Mouse (Mus musculus) spleen, adult 18-20 months (tissue): ENCODE results near the gene Srf.
A peak's percentile ranks its signal among the peaks of the same experiment; 100 is the strongest.
"Not testable (repeated sequence)": the region's sequence is repeated elsewhere in the genome, so short reads cannot be mapped to it uniquely, and the experiment has no call there.

ENCODE experiments used
- DNase-seq, 2 experiments: peaks; one replicate each; pipeline ENCODE4 v3.0.0; 2022; ENCODE audit warnings: mixed read lengths in 2 of 2

The Srf gene

DNA sequence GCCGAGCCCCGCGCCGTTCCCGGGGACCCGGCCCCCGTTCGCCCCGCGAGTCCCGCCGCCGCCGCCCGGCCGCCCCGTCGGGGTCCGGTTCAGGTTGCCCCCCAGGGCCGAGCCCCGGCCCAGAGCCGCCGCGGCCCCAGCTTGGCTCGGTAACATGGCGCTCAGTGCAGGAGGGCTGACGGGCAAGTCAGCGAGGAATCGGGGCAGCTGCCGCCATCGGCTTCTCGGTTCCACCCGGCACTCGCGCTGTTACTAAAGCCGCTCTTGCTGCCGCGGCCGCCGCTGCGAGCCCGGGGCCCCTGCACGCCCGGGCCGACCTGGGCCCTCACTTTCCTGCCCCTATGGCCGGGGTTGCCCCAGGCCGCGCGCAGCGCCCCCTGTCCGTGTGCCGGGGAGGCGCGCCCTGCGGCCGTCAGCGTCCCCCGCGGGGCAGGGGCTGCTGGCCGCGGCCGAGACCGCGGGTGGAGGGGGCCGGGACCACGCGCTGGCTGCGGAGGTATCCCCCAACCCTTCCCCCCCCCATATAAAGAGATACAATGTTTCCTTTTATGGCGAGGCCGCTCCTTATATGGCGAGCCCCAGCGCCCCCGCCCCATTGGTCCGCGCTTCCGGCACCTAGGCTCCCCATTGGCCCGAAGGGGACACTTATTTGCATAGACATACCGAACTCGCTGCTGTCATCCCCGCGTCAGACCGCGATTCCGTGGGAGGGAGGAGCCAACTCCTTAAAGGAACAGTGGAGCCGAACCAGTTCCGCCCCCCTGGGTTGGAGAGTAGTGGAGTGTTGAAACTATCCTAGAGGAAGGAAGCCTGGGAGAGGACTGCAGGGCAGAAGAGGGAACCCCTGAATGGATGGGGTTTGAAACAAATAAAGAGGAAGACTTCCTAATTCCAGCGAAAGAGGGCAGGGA is at the start of gene Srf:
TSS of gene Srf (minus strand) at position 503 of the 911 bp plus-strand sequence.
- DNase-seq = peak; percentile 88 to 93

DNA sequence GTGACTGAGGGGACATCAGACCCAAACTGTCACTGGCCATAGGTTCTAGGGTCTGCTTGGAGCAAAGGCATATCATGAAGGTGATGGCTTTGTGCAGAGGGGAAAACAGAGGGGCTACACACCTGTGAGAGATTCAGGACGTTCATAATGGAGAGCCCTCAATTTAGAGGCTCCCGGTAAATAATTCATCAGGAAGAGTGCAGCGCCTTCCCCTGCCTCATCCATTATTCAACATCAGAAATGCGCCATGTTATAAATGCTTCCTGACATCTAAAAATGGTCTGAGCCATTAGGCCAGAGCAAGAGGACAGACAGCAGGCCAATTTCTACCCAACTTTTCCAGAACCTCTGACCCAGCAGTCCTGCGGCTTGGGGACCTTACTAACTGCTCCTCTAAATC is 49.2 kb upstream of the Srf start:
- no peak for DNase-seq

- no peak for DNase-seq
Observed at GRCm38 (mm10) chr17:46603229-46603628, 47.3 kb upstream of the Srf start.

GRCm38 (mm10) chr17:46602212-46602611 is 46.2 kb upstream of the Srf start:
- no peak for DNase-seq

GRCm38 (mm10) chr17:46600569-46600968 is 44.6 kb upstream of the Srf start:
- no peak for DNase-seq

GRCm38 (mm10) chr17:46598963-46599362 is 43.0 kb upstream of the Srf start:
- DNase-seq = no peak

GRCm38 (mm10) chr17:46597956-46598355 is 42.0 kb upstream of the Srf start:
- no peak for DNase-seq

DNA sequence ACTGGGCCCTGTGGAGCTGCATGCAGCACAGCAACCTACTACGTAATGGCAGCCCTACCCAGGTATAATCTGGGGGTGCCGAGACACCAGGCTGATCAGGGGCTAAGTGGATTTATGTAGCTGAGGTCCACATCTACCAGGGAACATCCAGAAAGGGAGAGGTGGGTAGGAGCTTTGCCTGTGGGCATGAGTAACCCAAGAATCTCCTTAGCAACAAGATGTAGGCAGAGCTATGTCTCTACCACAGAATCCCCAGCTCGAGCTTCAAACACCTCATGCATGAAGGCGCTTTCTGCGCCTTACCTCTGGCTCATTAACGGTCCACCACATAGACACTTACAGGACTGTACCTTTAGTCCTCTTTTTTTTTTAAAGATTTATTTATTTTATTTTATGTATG is 39.4 kb upstream of the Srf start:
- no peak for DNase-seq

DNA sequence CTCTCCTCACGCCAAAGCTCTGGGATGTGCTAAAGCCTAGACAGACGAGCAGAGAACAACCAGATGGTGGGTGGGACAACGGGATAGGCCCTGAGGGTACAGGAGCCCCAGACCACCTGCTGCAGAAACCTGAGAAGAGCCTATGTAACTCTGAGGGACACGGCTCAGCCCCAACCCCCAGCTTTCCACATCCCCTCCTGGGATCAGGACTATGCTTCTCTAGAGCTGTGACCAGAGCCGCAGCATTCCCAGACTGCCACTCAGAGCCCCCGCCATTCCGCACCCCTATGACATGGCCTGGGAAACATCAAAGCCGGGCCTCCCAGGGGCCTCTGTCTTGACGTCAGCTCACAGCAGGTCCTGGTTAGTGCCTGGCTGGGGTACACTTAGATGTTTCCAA is 38.6 kb upstream of the Srf start:
- DNase-seq = no peak

DNA sequence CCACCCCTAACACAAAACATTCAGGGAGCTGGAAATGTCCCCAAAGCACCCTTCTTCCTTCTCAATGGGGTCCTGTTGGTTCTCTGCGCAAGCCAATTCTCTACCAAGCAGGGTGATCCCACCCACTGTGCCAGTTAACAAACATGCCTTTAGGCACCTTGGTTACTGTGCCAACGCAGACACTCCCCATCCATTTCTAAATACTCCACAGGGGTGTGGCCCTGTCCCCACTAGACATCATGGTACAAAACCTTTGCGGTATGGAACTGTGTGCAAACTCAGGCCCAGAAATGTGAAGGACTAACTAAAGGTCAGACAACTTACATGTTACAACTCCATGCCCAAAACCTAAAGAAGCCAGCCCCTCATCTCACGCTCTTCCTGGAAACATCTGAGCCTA is 37.1 kb upstream of the Srf start:
- DNase-seq = no peak

DNA sequence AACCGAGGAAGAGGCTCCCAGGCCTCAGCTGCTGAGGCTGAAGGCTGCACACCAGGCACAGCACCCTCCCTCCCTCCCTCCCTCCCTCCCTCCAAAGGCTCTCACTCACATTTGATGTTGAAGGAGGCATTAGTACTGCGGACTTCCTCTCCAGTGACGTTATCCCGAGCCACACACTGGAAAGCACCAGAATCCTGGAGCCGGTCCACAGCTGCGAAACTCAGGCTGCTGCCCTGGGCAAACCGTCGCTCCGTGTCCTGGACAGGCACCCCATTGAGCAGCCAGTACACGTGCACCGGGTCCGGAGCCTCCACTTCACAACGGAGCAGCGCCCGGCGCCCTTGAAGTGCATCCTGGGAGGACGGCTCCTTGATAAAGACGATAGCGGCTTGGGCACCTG is 35.4 kb upstream of the Srf start:
- no peak for DNase-seq

GRCm38 (mm10) chr17:46590439-46590838 is 34.5 kb upstream of the Srf start:
- DNase-seq = no peak

- DNase-seq = no peak
Observed at GRCm38 (mm10) chr17:46589635-46590314, 33.8 kb upstream of the Srf start.

DNA sequence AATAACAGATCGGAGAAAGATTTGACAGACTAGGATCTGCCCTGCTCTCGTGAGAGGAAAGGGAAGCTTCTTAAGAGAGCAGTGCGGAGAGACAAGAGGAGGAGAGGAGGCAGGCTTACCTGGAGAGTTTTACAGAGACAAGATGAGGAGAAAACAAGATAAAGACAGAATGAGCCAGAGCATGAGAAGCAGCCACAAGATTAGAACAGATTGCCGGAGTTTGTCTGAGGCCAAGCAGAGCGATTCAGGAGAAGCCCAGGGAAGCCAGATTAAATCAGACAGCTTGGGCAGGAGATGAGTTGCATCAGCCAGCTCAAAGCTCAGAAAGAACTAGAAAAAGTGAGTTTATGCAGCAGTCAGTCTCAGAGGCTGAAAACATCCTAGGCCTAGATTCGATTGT is 32.9 kb upstream of the Srf start:
- no peak for DNase-seq

DNA sequence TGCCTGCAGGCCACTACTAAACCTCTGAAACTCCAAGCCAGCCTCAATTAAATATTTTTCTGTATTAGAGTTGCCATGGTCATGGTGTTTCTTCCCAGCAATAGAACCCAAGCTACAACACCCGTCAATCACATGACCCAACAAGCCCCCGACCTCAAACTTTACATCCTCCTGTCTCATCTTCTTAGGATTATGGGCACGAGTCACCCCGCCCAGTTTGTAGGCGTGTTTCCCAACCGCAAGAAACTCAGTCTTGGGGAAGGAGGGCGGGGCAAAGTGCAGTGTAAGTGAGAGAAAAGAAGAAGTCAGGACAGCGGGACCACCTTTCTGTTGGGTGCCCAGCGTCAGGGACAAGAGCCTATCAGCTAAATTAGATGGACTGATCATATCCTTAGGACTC is 32.2 kb upstream of the Srf start:
- DNase-seq = no peak

DNA sequence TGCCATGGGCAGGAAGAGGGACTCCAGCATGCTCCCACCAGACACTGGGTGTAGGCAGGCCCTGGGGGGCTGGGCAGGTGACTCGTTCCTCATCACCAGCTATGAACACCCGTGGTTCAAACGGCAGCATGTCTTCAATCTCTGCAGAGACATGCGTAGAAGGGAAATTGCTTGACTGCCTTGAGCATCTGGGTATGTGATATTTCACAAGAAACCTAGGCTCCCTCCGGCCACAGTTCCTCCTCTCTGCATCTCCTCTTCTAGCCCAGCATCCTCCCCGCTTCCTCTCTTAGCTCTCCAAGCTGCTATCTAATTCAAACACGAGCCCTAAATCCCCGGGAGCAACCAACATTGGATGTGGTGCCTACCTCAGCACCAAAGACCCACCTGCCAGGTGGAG is 30.4 kb upstream of the Srf start:
- DNase-seq = no peak

- DNase-seq = no peak
Observed at GRCm38 (mm10) chr17:46578650-46579049, 22.7 kb upstream of the Srf start.

- DNase-seq = peak in 1 of 2 experiments; percentile 21
Observed at GRCm38 (mm10) chr17:46576070-46576469, 20.1 kb upstream of the Srf start.

GRCm38 (mm10) chr17:46574535-46574934 is 18.6 kb upstream of the Srf start:
- no peak for DNase-seq

GRCm38 (mm10) chr17:46571005-46571404 is 15.0 kb upstream of the Srf start:
- no peak for DNase-seq

DNA sequence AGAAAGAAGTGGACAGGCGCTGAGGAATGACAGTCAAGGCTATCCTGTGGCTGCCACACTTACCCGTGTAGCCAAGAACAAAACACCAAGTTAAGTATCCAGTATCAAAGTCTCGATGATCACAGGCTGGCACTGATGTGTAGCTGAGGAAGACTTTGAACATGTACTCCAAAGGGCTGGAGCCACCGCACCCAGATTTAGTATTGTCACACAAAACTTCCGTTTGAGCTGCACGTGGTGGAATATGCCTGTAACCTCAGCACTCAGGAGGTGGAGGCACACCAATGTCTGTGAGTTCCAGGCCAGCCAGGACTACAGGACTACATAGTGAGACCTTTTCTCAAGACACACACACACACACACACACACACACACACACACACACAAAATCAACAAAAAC is 3.2 kb upstream of the Srf start:
- no peak for DNase-seq

DNA sequence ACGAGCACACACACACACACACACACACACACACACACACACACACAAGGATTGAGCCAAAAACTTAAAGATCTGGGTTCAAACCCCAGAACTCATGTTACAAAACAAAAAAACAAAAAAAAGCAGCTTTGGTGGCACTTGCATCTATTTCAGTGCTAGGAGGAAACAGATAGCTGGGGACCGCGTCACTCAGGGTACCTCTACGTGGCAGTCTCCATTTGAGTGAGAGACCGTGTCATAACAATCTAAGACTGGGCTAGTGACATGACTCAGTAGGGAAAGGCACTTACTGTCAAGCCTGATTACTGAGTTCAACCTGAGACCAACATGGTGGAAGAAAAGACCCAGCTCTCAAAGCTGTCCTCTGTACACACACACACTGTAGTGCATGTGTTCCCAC is 2.2 kb upstream of the Srf start:
- DNase-seq = no peak

DNA sequence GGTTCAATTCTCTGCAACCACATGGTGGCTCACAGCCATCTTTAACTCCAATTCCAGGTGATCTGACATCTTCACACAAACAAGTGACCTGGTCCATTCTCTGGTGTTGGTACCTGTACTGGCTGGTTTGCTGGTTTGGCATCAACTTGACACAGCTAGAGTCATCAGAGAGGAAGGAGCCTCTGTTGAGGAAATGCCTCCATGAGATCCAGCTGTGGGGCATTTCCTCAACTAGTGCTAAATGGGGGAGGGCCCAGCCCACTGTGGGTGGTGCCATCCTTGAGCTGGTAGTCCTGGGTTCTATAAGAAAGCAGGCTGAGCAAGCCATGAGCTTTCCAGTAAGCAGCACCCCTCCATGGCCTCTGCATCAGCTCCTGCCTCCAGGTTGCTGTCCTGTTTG is 1.3 kb upstream of the Srf start:
- not testable (repeated sequence) for DNase-seq

GRCm38 (mm10) chr17:46556584-46556945 is 590 bp upstream of the Srf start:
- DNase-seq = no peak
